Mouse (Mus musculus) CD4-positive, CD25-positive, alpha-beta regulatory T cell, adult 2 months (primary cell): Measurements from ENCODE around the gene Iffo2.

Experiments
- DNase-seq: peaks from one replicate; pipeline ENCODE4 v3.0.0-alpha.2; 2012; ENCODE audit warnings: low read depth, low spot score

Gene Iffo2

GRCm38 (mm10) chr4:139532081-139532480 is 1.7 kb downstream of the Iffo2 start:
- no peak for DNase-seq

GRCm38 (mm10) chr4:139535127-139535695 is 4.9 kb downstream of the Iffo2 start:
- DNase-seq = no peak

- no peak for DNase-seq
Measured at GRCm38 (mm10) chr4:139535719-139536118, 5.4 kb downstream of the Iffo2 start.

- DNase-seq = no peak
Measured at GRCm38 (mm10) chr4:139536706-139537105, 6.4 kb downstream of the Iffo2 start.

- DNase-seq = no peak
Measured at GRCm38 (mm10) chr4:139540784-139541183, 10.4 kb downstream of the Iffo2 start.

- no peak for DNase-seq
Measured at GRCm38 (mm10) chr4:139545791-139546190, 15.4 kb downstream of the Iffo2 start.

- DNase-seq = no peak
Measured at GRCm38 (mm10) chr4:139549448-139549847, 19.1 kb downstream of the Iffo2 start.

- DNase-seq = no peak
Measured at GRCm38 (mm10) chr4:139555235-139555634, 24.9 kb downstream of the Iffo2 start.

- peak; percentile 31 for DNase-seq
Measured at GRCm38 (mm10) chr4:139555951-139556350, 25.6 kb downstream of the Iffo2 start.

- DNase-seq = no peak
Measured at GRCm38 (mm10) chr4:139568361-139568760, 38.0 kb downstream of the Iffo2 start.

GRCm38 (mm10) chr4:139570756-139571155 is 40.4 kb downstream of the Iffo2 start:
- DNase-seq = peak; percentile 77

- no peak for DNase-seq
Measured at GRCm38 (mm10) chr4:139572928-139573512, 42.7 kb downstream of the Iffo2 start.

GRCm38 (mm10) chr4:139574156-139574798 is 43.9 kb downstream of the Iffo2 start:
- peak; percentile 100 for DNase-seq

GRCm38 (mm10) chr4:139574799-139575672 is 44.7 kb downstream of the Iffo2 start:
- DNase-seq = peak; percentile 82

- no peak for DNase-seq
Measured at GRCm38 (mm10) chr4:139575673-139576003, 45.3 kb downstream of the Iffo2 start.

- no peak for DNase-seq
Measured at GRCm38 (mm10) chr4:139576251-139576880, 46.0 kb downstream of the Iffo2 start.

GRCm38 (mm10) chr4:139577006-139577405 is 46.7 kb downstream of the Iffo2 start:
- no peak for DNase-seq

- DNase-seq = peak; percentile 51
Measured at GRCm38 (mm10) chr4:139578389-139578788, 48.0 kb downstream of the Iffo2 start.

- peak; percentile 82 for DNase-seq
Measured at GRCm38 (mm10) chr4:139579003-139579402, 48.7 kb downstream of the Iffo2 start.

GRCm38 (mm10) chr4:139579466-139579865 is 49.1 kb downstream of the Iffo2 start:
- peak; percentile 52 for DNase-seq

- DNase-seq = peak; percentile 53
Measured at GRCm38 (mm10) chr4:139580663-139581336, 50.5 kb downstream of the Iffo2 start.
